Mouse (Mus musculus): ENCODE measurements at regions not wholly inside any gene's neighbourhood (a gene's known extent, or its start where the extent isn't known, plus 50 kb on each side); places are given as distances from the start of the nearest gene placed in this dataset.

GRCm38 (mm10) chr5:101242651-101243050 is 397.1 kb downstream of the Gpat3 start:
- TF ChIP-seq CTCF (IDR thresholded peaks at IDR 0.05; ENCODE audit: borderline replicate concordance, insufficient read depth, low read depth, low read length) (no peak), POLR2A (IDR thresholded peaks at IDR 0.05; ENCODE audit: borderline replicate concordance, insufficient read depth, low read length) (no peak)

Data from cerebellum, adult 2 months (tissue).